Mouse (Mus musculus) lung, adult 2 months (tissue): ENCODE measurements around the gene Usf1. TPM values are rescaled to one million over a fixed set of nuclear protein-coding genes. Genes with fewer than 3 reads are reported as not detected.
A peak's percentile ranks its signal among the peaks of the same experiment; 100 is the strongest.

Experiments used
- DNase-seq: peaks from one replicate; pipeline ENCODE4 v3.0.0; 2022
- H3K4me1 ChIP-seq: fragments of 200-500 bp; 2 replicates; pipeline ENCODE4 v1.6.1; 2011; ENCODE audit warnings: low read length; ENCODE audit not compliant: control insufficient read depth, insufficient read depth
- H3K4me3 ChIP-seq: fragments of 200-500 bp; replicated peaks from 2 replicates; pipeline ENCODE3; 2011; ENCODE audit warnings: low read depth, mild to moderate bottlenecking, control low read depth, low read length; ENCODE audit errors: extremely low read depth
- CTCF ChIP-seq: fragments of 200-500 bp; IDR thresholded peaks from 2 replicates; pipeline ENCODE4 v1.5.1; 2011; ENCODE audit warnings: mild to moderate bottlenecking, low read length, control low read depth; ENCODE audit not compliant: insufficient read depth
- POLR2A ChIP-seq: fragments of 200-500 bp; IDR thresholded peaks from 2 replicates; pipeline ENCODE4 v1.6.1; 2011; ENCODE audit warnings: low read depth, mild to moderate bottlenecking, control low read depth, low read length, borderline replicate concordance; ENCODE audit errors: extremely low read depth
- WGBS: fragments of 180-500 bp; shearing (Covaris S2); methylation state at CpG from one replicate; pipeline ENCODE4 v1.1.7; 2018; 5-methylcytosine and 5-hydroxymethylcytosine counted together
- polyA plus RNA-seq: library from polyadenylated mRNA; depleted of rRNA; stranded (reverse); fragments of >200 nt; gene quantifications from 2 replicates; pipeline ENCODE4 v1.2.3, GENCODE M21; 2012

The Usf1 gene
- polyA plus RNA-seq, 1 experiment = 107 TPM

DNA sequence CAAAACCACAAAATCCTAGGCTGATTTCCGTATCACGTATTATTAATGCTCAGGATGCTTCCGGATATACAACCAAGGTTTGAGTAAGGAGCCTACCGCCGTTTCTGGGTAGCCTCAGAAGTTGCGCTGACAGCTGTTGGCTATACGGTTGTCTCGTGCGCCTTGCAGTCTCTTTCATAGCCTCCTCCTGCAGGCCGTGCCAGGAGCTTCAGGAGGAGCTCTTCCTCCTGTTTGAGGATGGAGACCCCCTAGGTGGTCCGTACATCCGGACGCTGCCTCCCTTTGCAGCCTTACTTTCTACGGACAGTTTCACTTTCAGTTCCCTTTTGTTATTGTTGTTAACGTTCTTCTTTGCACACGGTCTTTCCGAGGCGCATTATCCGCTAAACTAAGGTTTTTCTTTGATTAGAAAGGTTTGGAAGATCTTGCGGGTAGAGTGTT is 908 bp downstream of the Usf1 start:
- peak; percentile 53; the same call in 1 of the 2 replicates for TF ChIP-seq POLR2A
- TF ChIP-seq CTCF = no peak
- 0 out of 2 replicates have a peak, but pooled peaks cover 2% of the 10 kb centered on the region for H3K4me1 ChIP-seq
- H3K4me3 ChIP-seq = peak overlapping the region; percentile 100
- peak; percentile 58 for DNase-seq
- under 1% methylated on average over 20 of the region's 20 CpGs for WGBS

GRCm38 (mm10) chr1:171412446-171412845 is 1.3 kb downstream of the Usf1 start:
- Histone ChIP-seq H3K4me3 (peak overlapping the region; percentile 100), H3K4me1 (0 out of 2 replicates have a peak, but pooled peaks cover 2% of the 10 kb centered on the region)
- 29% methylated on average over 3 of the region's 3 CpGs for WGBS
- no peak for TF ChIP-seq POLR2A
- no peak for TF ChIP-seq CTCF
- no peak for DNase-seq

GRCm38 (mm10) chr1:171413608-171414007 is 2.5 kb downstream of the Usf1 start:
- Histone ChIP-seq H3K4me1 (0 out of 2 replicates have a peak, but pooled peaks cover 2% of the 10 kb centered on the region), H3K4me3 (no peak overlapping the region)
- TF ChIP-seq POLR2A (no peak), CTCF (no peak)
- DNase-seq = no peak
- 72% methylated on average over 8 of the region's 8 CpGs for WGBS

DNA sequence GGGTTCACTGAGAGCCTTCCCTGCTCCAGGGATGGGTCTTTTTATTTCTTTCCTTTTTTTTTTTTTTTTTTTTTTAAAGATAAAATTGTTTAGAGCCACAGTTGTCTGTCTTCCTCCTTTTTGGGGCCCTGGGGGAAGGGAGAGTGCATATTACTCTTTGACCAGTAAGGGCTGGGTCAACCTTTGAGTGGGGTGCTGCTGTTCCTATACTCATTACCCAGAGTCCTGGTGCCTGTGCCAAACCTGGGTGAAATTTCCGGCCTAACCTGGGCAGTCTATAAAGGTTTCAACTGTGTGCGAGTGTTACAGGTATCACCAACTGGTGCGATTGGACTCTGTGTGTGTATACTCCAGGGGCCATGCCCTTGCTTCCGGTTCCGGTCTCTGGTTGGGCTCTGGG is 7.5 kb downstream of the Usf1 start, which contains the start of gene Tstd1:
Gene Tstd1, plus strand, starts transcription at position 213 of the 400 bp plus-strand sequence.
- WGBS = 78% methylated on average over 5 of the region's 5 CpGs
- no peak for DNase-seq
- TF ChIP-seq POLR2A (no peak), CTCF (no peak)
- no peak within 1 kb of the TSS for H3K4me3 ChIP-seq
- H3K4me1 ChIP-seq = no peaks in the 10 kb centered on the region

GRCm38 (mm10) chr1:171419291-171419882 is 8.3 kb downstream of the Usf1 start:
- whole genome bisulfite sequencing = 60% methylated on average over 12 of the region's 12 CpGs
- no peaks in the 10 kb centered on the region for H3K4me1 ChIP-seq
- TF ChIP-seq POLR2A (no peak), CTCF (no peak)
- no peak overlapping the region for H3K4me3 ChIP-seq
- DNase-seq = no peak

DNA sequence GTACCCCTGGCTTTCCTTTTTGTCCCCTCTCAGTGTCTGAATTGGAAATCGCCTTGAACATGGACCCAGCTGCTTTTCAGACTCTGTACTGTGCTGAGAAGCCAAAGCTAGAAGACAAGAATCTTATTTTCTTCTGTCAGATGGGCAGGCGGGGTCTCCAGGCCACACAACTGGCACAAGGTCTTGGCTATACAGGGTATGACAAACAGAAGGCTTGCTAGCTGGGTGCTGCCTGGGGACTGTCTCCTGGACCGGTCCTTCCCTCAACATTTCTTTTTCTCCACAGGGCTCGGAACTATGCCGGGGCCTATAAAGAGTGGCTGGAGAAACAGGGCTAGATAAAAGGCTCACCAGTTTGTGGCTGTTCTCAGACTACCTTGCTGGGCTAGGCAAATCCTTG is 8.8 kb downstream of the Usf1 start:
- no peak overlapping the region for H3K4me3 ChIP-seq
- TF ChIP-seq CTCF = no peak
- no peak for TF ChIP-seq POLR2A
- 76% methylated on average over 5 of the region's 5 CpGs for WGBS
- 0 out of 2 replicates have a peak, but pooled peaks cover 2% of the 10 kb centered on the region for H3K4me1 ChIP-seq
- no peak for DNase-seq

DNA sequence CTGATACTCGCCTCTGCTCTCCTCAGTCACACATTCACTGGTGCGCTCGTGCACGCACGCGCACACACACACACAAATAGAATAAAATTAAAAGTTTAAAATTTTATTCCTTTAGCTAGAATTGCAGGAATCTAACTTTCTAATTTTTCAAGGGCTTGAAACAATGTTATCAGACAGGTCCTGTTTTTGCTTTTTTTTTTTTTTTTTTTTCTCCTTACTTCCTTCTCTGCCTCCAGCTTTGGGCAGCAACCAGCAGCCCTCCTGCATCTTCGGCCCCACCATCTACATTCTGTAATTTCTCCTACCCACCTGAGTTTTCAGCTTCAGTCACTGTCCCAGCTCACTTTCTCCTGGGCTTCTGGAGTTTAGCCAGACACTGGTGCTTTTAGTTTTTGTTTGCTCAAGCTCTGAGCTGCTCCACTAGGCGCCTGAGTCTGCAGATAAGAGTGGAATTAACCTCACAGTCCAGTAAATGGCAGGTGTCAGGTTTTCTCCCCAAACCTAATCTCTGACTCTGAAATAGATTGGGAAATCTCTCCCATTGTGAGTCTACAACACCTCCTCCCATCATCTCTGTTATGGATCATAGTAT is 11.5 kb downstream of the Usf1 start:
- 76% methylated on average over 8 of the region's 8 CpGs for WGBS
- H3K4me3 ChIP-seq = no peak overlapping the region
- H3K4me1 ChIP-seq = peaks cover 2% of the 10 kb centered on the region; the same call in 1 of the 2 replicates
- DNase-seq = no peak
- TF ChIP-seq POLR2A (no peak), CTCF (no peak)

- Histone ChIP-seq H3K4me3 (no peak overlapping the region), H3K4me1 (peaks cover 2% of the 10 kb centered on the region; the same call in 1 of the 2 replicates)
- DNase-seq = no peak
- TF ChIP-seq POLR2A (no peak), CTCF (no peak)
- WGBS = 36% methylated on average over 5 of the region's 5 CpGs
These were observed 13.5 kb downstream of the Usf1 start for GRCm38 (mm10) chr1:171424638-171425037.

DNA sequence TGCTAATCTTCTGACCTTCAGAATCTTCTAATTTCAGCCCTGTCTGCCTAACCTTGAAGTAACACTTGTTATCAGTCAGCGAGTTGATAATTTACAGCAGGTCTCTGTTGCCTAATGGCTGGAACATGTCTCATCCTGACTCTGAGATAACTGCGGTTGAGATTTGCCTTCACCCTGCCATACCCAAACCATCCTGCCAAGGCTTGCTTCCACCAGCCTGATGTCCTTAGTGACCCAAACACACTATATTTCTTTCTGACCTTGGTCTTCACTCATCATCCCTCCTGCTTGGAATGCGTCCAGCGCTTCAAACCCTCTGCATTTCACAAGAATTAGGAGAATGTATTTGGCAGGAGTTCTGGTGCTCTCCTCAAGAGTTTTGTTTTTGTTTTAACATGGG is 14.0 kb downstream of the Usf1 start:
- Histone ChIP-seq H3K4me3 (no peak overlapping the region), H3K4me1 (peaks cover 2% of the 10 kb centered on the region; the same call in 1 of the 2 replicates)
- WGBS = 38% methylated on average over 4 of the region's 4 CpGs
- no peak for TF ChIP-seq CTCF
- no peak for TF ChIP-seq POLR2A
- no peak for DNase-seq

DNA sequence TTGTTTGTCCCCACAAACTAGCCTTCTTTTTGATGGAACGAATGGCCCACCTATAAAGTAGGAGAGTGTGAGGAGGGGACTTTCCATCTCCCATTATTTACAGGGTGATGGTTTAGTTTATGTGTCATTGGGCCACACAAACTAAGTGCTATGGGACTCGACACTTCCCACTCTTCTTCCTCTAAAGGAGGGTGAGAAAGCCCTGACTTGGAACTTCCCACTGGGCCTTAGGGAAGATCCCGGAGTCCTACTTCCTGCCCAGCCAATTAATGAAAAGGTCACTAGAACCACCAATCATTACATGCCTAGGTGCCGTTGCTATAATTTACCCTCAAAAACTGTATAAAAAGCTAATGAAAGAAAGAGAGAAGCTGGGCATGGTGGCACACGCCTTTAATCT is 21.0 kb downstream of the Usf1 start:
- TF ChIP-seq CTCF (no peak), POLR2A (no peak)
- DNase-seq = no peak
- Histone ChIP-seq H3K4me3 (no peak overlapping the region), H3K4me1 (no peaks in the 10 kb centered on the region)
- WGBS = 64% methylated on average over 5 of the region's 5 CpGs
